Mouse (Mus musculus): ENCODE measurements around the gene Il31ra.

Il31ra gene

DNA sequence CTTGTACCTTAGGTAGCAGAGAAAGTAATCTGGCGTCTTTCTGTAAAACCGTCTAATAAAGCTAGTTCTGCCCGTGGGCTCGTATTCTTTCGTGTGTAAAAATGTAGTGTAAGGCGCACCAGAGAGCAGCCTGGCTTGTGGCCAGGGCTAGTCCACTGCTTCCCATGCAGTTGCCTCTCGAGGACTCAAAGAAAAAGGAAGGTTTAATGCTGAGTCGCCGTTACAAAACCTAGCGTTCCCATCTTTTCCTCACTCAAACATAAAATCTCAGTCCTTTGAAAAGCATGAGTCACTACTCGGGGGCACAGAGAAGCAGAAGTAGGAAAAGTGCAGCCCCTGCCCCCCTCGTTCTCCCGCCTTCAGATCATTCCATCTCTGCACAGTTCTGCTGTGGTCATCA lies 87.4 kb downstream of the Il31ra start:
- DNase-seq = no peak

DNA sequence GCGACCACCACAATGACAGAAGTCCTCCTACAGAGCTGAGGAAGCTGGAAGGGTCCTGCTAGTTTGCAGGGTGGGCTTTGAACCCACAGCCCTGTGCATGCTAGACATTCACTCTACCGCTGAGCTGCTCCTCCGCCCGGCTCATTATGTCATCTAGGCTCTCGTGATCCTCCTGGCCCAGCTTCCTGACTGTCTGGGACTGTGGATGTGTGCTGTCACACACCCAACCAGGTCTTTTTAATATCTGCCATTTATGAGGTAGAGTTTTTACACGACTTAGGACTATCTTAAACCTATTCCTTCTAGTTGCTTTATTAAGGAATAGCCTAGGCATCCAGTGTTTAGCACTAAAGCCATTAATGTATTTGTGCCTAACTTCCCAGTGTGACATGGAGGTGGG lies 88.7 kb downstream of the Il31ra start:
- DNase-seq = no peak

DNA sequence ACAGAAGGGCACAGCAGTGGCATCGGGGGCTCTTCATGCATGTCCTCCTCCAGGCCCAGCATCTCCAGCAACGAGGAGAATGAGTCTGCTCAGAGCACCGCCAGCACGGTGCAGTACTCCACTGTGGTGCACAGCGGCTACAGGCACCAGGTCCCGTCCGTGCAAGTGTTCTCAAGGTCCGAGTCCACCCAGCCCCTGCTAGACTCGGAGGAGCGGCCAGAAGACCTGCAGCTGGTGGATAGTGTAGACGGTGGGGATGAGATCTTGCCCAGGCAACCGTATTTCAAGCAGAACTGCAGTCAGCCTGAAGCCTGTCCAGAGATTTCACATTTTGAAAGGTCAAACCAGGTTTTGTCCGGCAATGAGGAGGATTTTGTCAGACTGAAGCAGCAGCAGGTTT lies 90.3 kb downstream of the Il31ra start:
- DNase-seq = no peak

DNA sequence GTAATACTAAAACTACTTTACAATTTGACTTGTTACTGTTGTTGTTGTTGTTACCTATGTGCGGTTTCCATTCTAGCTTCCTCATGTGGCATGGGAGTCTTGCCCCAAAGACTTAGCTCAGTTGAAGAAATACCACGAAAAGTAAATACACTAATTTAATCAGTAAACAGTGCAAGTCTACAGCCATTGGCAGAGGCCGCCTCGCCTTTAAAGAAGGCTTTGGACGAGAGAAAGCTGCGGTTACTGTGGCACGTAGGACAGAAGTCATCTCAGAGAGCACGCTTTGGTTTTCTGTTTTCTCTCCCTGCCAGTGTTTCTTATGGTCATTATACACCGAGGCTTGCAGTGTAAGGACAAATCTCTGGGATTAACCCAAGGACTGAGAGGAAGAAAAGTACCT lies 93.7 kb downstream of the Il31ra start:
- DNase-seq = no peak

DNA sequence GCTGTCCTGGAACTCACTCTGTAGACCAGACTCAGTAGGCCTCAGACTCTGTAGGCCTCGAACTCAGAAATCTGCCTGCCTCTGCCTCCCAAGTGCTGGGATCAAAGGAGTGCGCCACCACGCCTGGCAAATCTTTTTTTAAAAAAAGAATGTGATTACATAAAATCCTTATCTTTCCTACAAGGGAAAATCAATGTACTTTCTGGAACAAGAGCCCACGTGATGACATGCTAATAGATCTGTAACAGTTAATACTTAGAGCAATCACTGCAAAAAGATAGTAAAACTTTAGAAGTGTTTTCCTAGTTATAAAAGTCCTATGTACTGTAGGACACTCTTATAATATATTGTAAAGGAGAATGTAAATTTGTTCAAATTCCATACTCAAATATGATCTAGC lies 94.1 kb downstream of the Il31ra start:
- DNase-seq = no peak

DNA sequence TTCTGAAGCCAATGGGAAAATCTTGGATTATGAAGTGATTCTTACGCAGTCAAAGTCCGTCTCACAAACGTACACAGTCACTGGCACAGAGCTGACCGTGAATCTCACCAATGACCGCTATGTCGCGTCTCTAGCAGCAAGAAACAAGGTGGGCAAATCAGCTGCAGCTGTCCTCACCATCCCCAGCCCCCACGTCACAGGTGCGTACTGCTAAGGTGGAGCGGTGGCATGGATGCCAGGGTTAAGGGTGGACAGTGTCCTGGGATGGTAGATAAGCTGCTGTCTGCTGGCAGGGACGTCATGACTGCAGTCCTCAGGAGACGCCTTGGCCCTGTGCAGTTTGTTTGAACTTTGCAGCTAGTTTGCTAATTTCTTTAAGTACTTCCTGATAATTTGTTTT lies 99.6 kb downstream of the Il31ra start:
- DNase-seq = no peak

DNA sequence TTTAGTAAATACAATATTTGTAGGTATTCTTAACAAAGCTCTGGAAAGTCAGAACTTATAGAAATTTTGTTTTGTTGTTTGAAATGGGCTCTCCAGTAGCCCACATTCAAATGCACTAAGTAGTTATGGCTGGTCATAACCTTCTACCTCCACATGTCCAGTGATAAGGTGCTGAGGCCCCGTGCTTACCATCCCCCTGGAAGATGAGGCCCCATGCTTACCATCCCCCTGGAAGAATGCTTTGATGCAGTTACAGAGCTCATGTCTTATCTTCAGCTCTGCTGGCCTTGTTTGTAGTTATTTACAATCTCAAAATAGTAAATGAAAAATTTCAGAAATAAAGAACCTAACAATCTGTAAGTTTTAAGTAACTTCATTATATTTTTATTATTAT lies 101.9 kb downstream of the Il31ra start:
- no peak for DNase-seq

DNA sequence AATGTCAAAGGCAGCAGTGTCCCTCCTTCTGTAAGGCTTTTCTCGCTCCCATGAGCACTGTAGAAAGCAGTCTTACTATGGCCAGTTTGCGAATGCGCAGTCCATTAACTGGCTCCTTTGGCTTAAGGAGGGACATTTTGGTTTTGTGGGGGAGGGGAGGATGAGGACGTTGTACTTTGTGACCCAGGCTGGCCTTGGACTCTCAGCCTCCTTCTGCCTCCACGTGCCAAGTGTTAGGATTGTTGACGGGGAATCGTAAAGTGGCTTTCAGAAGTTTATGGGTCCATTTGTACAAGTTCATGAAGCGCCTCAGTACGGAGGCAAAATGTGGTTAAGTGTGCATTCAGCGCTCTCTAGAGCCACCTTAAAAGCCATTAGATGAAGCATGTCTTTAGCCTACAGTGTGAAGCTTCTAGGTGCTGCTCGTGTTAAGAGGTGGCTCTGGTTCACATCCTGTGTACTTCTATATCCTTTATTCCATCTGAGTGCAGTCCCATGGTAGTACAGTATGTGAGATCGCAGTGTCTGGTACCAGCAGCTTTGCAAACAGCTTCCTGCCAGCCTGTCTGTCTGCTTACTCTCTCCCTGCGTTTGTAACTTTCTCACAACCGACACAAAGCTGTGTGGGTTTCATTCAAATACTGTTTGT lies 102.4 kb downstream of the Il31ra start:
- DNase-seq = no peak

DNA sequence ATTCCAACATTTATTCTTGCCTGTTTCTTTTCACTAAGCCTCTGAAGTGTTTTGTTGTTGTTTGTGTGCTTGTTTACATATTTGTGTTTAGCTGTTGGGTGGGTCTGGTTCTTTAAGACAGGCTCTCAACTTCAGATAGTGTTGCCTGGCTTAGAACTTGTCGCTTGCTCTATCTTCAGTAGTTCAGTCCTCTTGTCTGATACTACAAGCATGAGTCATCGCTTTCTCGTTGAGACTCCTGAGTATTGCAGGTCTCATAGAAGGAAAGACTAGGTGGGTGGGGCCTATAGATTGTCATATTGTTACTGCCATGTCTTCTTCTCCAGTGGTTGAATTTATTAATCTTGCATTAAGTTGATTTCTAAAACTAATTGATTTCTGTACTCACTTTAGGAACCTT lies 104.1 kb downstream of the Il31ra start:
- no peak for DNase-seq

DNA sequence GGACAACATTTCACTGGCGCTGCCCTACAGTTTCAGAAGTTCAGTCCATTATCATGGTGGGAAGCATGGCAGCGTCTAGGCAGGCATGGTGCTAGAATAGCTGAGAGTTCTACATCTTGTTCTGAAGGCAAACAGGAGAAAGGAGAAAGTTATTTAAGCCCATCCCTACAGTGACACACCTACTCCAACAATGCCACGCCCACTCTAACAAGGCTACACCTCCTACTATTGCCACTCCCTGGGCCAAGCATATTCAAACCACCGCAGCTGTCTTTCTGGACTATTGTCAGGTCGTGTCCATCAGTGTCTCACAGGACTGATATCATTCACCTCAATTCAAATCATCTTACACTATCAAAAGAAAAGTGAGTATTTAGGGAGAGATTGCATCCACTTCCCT lies 107.5 kb downstream of the Il31ra start:
- DNase-seq = no peak

DNA sequence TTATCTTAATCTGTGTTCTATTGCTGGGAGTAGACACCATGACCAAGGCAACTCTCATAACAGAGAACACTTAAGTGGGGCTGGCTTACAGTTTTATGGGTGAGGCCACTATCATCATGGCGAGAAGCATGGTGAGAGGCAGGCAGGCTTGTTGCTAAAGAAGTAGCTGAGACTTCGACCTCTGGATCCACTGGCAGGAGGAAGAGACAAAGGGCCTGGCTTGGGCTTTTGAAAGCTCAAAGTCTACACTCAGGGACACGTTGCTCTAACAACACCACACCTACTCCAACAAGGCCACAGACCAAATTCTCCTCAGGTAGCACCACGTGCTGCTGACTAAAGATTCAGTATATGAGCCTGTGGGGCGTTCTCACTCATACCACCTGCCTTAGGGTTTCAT lies 107.9 kb downstream of the Il31ra start:
- no peak for DNase-seq

DNA sequence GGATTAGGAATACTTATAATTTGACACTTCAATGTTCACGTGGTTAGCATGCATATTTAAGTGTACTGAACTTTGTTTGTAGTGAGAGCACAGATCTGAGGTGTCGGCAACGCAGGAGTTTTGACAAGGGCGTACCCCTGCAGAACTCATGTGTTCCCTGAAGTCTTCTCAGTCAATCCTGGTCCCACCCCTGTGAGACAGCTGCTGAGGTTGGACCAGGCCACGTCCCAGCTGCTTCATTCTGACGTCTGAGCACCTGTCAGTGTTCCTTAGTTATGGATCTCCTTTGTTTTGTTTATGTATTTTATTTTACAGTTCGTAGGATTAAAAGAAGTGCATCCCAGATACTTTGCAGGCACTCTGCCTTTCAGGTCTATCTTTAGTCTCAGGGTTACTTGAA lies 111.1 kb downstream of the Il31ra start:
- DNase-seq = no peak

DNA sequence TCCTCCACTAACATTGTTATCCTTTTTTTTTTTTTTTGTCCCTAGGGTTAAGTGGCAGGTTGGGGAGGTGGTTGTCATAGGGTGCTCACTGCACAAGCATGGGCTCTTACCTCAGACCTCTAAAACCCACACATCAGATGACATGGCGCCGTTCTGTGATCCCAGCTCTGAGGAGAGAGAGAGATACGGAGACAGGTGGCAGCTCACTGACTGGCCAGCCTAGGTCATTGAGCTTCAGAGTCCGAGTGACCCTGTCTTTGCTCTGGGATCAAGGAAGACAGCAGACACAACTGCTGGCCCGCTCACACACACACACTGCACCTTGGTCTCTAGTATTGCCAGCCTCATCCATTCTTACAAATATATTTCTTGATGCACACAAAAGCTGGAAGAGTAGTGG lies 111.6 kb downstream of the Il31ra start:
- no peak for DNase-seq

DNA sequence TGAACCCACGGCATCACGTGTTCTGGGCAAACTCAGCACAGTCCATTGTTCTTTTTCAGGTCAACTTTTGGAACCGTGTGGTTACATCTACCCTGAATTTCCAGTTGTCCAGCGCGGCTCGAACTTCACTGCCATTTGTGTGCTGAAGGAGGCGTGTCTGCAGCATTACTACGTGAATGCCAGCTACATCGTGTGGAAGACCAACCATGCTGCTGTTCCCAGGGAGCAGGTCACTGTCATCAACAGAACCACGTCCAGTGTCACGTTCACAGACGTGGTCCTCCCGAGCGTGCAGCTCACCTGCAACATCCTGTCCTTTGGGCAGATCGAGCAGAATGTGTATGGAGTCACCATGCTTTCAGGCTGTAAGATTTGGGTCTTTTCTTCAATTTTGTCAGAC lies 114.2 kb downstream of the Il31ra start:
- no peak for DNase-seq

DNA sequence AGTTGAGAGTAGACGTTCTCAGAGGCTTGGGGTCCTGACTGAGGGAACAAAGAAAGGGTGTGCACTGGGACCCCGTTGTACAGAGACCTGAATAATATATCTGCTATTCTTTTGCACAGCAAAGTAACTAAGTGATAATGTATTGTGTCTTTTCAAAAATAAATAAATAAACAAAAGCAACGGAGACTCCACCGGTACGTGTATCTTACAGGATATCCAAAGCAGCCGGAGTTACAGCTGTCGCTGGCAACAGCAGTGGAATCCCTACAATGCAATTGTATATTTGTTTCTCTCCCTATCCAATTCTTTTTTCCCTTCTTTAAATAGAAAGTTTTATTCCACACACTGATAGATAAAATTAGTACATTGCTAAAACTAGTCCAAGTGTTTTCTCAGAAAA lies 115.1 kb downstream of the Il31ra start:
- DNase-seq = no peak

DNA sequence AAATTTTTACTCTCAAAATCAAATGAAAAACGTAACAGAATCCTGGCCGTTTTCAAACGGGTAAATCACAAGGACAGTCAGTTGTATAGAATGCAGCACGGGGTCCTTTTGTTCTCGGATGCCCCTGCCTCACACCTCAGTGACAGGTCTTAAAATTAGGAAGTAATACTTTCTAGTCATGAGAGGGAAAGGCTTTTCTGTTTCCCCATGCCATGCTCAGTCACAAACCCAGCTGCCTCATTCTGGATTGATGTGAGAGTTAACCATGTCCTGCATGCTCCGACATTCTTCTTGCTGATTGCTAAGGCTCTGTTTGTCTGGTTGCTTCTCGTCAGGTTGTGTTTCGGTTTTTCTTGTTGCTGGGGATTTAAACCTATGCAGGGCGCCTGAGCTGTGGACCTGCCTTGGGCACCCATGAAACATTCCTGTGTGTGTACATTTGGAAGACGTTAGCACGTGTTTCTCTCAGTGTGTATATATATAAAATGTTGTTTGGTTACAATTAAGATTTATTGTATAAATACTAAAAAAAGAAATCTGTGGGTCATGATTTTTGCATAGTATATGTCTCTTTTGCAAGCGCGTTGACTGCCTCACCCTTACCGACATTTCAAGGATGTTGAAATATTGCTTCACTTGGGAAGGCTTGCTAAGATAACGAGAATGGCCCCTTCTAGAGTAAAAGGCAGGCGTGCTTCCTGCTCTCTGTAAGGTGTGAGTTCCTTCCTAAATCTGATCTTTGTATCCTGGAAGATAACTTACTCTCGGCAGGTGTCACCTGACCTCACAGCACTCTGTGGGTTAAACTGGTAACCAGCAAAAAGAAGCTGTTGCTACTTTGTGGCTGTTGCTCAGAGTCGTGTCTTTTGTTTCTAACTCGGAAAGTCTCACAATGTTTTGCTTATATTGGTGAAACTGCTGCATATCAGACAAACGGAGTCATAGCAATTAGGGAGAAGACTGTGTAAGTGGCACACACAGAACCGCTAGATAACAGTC lies 120.1 kb downstream of the Il31ra start:
- DNase-seq = no peak

DNA sequence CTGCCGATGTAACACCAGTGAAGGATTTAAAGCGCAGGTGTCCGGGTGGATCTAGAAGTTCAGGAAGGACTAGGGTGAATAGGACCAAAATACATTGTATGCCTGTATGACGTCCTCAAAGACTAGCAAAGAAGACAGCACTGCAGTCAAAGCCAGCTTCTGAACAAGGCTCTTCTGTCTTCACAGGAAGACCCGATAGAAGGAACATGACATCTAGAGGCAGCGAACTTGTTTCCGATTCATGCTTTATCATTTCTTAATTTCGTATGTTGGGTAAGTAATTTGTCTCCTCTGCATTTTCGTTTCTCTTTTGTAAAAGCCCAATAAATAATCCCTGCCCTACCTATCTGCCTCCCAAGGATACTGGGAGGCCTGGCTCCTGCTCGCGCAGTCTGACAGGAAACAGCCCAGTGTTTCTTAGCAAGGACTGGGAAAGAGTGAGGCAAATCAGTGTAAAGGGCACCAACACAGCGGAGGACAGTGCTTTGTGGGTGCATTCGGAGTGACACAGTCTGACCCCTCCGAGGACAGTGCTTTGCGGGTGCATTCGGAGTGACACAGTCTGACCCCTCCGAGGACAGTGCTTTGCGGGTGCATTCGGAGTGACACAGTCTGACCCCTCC lies 121.6 kb downstream of the Il31ra start:
- no peak for DNase-seq

DNA sequence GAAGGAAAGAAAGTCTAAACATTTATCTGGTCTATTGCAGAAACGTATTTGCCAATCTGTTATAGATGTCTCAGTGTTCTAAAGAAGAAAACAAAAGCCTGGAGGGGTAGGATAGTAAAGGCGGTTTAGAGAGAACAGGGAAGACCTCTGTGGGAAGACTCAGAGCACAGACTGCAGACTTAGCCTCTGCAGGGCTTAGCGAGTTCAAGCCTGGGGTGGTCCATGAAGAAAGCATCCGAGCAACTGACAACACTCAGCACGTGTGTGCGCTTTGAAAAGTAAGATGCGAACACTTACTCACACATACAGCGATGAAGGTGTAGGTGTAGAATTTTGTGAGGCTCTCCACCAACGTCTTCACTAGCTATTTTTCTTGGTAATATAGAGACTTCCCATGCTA lies 123.0 kb downstream of the Il31ra start:
- DNase-seq = no peak

Measured in right cerebral cortex, postnatal 14 days (tissue).